Mouse (Mus musculus) c-Kit-negative CD71-positive TER-119-positive erythroid progenitor cells, embryonic 14.5 days (primary cell): ENCODE results near the gene Zfp335.
"Not testable (repeated sequence)": the region's sequence is repeated elsewhere in the genome, so short reads cannot be mapped to it uniquely, and the experiment has no call there.

Source experiments
- DNase-seq: peaks from one replicate; pipeline ENCODE4 v3.0.0-alpha.2; 2013; ENCODE audit warnings: low read depth, low spot score

Zfp335 gene

DNA sequence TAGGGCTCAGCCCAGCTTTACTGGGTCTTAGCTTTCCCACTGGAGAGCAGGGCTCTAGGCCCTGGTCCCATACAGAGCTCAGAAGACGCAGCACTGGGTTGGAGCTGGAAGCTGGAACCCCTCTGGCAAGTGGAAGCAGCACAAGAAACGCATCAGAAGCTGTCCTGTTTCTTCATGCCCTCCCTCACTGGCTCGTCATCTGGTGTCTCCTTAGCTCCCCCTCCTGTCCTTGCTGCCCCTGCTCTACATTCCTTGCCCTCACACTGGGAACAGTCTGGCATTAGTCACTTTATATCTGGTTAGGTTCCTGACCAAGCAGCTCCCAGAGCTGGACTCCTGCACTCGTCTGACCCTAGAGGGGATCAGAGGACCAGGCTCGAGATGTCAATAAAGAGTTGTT is 17.5 kb downstream of the Zfp335 start:
- DNase-seq, result no peak

- no peak for DNase-seq
Measured at GRCm38 (mm10) chr2:164892696-164893216, 18.8 kb downstream of the Zfp335 start.

DNA sequence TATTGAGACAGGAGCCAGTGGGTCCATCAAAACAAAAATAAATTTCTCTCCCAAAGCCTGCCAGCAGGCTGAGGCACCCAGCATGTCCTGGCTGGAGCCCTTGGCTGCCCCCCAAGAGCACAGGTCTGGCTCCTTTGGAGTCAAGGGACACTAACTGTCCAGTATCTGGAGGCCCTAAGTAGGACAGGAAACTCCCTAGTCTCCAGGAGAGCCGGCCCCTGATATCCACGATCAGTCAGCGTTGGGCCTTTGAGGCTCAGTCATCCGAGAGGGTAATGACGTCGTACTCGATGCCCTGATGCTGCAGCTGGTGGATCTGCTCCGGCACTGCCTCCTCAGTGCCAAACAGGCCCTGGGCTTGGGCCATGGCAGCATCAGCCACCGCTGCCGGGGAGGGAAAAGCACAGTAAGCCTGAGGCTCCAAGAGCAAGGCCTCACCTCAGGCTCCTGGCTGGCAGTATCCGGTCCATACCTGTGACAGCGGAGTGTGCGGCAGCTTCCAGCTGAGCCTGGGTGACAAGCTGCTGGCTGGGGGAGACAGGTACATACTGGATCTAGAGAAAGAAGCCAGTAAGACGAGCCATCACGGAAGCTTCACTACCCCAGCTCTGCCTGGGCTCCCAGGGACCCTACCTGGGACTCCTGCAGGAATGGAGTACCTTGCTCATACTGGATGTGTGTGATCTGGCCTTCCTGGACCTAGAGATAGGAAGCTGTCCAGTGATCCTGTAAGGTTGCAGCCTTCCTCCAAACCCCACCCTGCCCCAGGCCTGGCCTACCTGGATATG is 19.5 kb downstream of the Zfp335 start:
- DNase-seq, result no peak

DNA sequence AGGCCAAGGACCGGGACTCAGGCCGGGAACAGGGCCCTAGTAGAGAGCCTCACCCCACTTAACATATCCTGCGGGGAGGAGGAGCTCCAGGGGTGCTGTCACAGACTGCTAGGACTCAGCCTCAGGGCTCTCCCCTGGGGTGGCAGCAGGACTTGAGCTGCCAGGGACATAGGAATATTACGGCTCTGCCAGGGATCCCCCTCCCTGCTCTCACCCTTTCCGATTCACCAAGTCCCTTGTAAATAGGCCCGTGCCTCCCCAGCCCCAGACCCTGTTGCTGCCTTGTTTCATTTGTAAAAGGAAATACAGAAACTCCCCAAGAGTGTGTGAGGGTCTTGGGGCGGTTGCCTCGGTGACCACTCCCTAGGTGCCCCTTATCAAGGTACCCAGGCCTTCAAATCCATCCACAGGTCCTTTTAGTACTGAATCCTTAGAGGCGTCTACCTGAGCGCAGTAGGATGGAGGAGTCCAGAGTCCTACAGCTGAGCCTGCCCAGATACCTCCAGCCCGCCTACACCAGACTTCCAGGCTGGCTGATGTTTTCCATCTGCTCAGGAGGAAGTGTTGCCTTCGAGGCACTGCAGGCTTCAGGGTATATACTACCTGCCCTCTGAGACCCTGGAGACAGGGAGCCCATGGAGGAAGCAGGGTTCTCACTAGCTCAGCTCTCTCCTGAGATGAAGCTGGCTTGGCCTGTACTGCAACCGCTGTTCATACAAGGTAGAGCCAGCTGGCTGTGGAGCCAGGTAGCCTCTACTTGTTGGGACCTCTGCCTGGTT is 20.3 kb downstream of the Zfp335 start:
- no peak for DNase-seq

GRCm38 (mm10) chr2:164890411-164891049 is 21.0 kb downstream of the Zfp335 start:
- no peak for DNase-seq

DNA sequence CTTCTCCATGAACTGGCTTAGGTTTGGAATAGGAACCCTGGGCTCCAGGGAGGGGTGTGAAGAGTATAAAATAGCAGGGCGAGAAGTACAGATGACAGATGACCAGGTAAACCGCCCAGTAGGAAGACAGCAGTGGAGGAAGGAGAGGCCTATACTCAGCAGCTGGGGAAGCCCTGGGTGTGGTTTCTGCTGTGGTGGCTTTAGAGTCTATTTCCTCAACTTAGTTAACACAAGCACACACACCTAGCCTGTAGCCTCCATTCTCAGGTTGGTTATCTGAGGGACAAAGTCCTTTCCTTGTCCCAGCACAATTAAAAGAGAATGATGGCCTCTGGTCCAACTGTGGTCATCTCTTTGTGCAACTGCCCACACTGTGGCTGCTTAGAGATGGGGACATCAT is 21.6 kb downstream of the Zfp335 start:
- no peak for DNase-seq

DNA sequence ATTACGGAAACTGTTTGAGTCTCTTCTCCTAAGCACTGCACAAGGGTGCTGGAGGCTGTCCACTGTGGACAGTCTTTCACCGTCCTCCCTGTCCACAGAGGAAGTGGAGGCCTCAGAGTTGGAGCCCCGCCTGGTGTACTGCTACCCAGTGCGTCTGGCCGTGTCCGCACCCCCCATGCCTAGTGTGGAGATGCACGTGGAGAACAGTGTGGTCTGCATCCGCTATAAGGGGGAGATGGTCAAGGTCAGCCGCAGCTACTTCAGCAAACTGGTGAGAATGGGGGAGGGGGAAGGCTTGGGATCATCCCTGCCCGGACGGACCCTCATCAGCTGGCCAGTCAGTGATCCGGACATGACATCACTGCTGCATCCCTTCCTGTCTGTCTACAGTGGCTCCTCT is 22.6 kb downstream of the Zfp335 start:
- DNase-seq, result no peak

GRCm38 (mm10) chr2:164886617-164887016 is 24.9 kb downstream of the Zfp335 start:
- DNase-seq, result no peak

GRCm38 (mm10) chr2:164885788-164886187 is 25.8 kb downstream of the Zfp335 start:
- no peak for DNase-seq

DNA sequence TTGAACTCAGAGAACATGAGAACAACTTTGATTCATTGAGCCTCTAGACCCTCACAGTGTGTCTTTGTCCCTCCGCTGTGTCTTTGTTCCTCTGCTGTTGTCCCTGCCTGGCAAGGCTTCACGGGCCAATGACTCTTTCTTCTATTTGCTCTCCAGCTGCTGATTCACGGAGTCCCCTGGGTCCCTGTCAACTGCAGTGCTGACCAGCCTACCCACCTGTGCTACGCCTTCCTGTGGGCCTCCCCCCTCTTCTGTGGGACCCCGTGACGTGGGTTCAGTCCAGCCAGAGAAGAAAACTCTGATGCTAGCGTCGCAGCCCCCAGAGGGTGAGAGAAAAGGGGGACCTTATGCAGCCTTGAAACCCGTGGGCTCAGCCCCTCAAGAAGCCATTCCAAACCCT is 28.9 kb downstream of the Zfp335 start:
- no peak for DNase-seq

GRCm38 (mm10) chr2:164879568-164880277 is 31.8 kb downstream of the Zfp335 start:
- DNase-seq, result peak; percentile 95

- peak; percentile 84 for DNase-seq
Measured at GRCm38 (mm10) chr2:164879228-164879567, 32.4 kb downstream of the Zfp335 start, which contains the start of gene Pcif1. Gene Pcif1, plus strand, starts transcription at chr2:164879304.

GRCm38 (mm10) chr2:164878509-164879227 is 32.9 kb downstream of the Zfp335 start:
- DNase-seq, result peak; percentile 65

GRCm38 (mm10) chr2:164877376-164878215 is 34.0 kb downstream of the Zfp335 start:
- not testable (repeated sequence) for DNase-seq

DNA sequence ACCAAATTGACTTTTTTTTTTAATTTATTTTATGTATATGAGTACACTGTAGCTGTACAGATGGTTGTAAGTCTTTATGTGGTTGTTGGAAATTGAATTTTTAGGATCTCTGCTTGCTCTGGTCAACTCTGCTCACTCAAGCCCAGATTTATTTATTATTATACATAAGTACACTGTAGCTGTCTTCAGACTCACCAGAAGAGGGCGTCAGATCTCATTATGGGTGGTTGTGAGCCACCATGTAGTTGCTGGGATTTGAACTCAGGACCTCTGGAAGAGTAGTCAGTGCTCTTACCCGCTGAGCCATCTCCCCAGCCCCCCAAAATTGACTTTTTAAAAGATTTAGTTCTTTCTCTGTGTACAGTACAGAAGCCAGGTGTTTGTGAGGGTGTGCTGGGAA is 35.9 kb downstream of the Zfp335 start:
- DNase-seq, result not testable (repeated sequence)

DNA sequence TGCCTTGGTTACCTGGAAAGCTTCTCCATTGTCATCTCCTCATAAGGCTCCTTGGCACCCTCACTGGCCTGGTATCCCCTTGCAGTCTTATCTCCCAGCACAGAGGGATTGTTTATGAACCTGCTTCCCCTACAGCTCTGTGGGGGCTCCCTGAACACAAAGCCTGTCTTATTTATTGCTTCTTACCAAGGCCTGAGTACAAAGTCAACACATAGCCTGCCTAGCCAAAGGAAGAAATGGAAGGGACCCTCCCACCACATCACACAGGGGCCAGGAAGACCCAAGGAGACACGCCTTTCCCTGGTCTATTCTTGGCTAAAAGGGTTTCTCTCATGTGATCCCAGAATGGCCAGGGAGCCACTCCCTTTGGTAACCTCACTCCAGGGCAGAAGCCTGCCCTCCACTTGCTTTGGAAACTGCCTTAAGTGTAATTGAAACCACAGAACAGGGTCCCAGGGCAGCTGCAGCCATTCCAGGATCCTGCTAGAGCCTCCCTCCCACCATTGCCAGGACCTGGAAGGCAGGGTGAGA is 37.3 kb downstream of the Zfp335 start:
- no peak for DNase-seq

DNA sequence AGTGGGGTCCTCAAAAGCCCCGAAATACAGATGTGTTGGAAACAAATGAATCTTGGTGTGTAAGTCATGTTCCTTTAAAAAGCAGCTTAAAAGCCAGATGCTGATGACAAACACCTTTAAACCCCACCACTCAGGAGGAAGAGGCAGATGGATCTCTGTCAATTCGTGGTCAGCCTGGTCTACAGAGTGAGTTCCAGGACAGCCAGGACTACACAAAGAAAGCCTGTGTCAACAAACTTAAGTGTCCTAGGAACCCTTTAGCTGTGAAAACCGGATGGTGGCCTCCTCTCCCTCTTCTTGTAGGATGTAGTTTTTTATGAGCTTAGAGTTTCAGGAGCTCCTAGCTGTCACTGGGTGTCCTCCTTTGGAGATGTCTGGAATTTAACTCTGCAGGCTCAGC is 37.9 kb downstream of the Zfp335 start:
- DNase-seq, result no peak

DNA sequence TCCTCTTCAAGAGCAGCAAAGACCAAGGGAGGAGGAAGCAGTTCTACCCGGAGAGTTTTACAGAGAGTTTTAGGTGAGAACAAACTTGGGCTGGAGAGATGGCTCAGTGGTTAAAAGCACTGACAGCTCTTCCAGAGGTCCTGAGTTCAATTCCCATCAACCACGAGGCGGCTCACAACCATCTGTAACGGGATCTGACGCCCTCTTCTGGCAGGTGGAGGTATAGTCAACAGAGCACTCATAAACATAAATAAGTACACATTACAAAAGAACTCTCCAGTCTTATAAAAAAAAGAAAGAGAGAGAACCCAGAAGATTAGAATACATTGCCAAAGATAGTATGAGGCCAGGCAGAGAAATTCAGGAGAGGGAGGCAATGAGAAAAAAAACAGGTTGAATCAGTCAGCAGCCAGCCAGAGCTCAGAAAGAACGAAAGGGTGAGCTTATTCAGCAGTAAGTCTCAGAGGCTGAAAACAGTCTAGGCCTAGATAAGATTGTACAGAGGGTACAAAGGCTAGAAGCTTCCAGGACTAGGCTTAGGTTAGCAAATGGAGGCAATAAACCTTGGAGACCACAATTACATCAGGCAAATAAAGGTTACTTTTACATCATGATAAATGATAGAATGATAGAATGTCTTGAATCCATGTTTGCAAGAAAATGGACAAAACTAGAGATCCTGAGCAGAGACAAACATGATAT is 39.8 kb downstream of the Zfp335 start:
- no peak for DNase-seq

DNA sequence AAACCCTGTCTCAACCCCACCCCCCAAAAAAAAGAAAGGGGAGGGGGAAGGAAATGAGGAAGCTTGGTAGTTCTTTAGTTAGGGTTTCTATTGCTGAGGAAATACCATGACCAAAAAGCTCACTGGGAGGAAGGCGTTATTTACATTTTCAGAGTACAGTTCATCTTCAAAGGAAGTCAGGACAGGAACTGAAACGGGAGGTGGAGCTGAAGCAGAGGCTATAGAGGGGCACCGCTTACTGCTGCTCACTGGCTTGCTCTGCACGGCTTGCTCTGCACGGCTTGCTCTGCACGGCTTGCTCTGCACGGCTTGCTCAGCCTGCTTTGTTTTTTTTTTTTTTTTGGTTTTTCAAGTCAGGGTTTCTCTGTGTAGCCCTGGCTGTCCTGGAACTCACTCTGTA is 43.1 kb downstream of the Zfp335 start:
- no peak for DNase-seq
